Mouse (Mus musculus): ENCODE results near the gene Galntl6. TPM values are rescaled to one million over a fixed set of nuclear protein-coding genes. Genes with fewer than 3 reads are reported as not detected.

Galntl6 gene
- polyA plus RNA-seq, 1 experiment = not detected

GRCm38 (mm10) chr8:58912840-58913639, 600 bp upstream of the Galntl6 start:
- Histone ChIP-seq H3K4me3 (ENCODE audit: extremely low read depth, insufficient read depth, insufficient read length) (no peak overlapping the region), H3K4me1 (ENCODE audit: control insufficient read depth, insufficient read depth, insufficient read length) (no peaks in the 10 kb centered on the region), H3K27ac (ENCODE audit: insufficient read depth, low read length) (no peak overlapping the region), H3K36me3 (ENCODE audit: control insufficient read depth, insufficient read depth, low read length) (no peaks in the 10 kb centered on the region), H3K27me3 (ENCODE audit: control insufficient read depth, insufficient read depth, low read length) (no peaks in the 10 kb centered on the region; the same call in 1 of the 2 replicates)
- no peak for TF ChIP-seq CTCF (IDR thresholded peaks at IDR 0.05; ENCODE audit: extremely low read depth, insufficient read depth, insufficient read length, insufficient replicate concordance)
- TF ChIP-seq POLR2A (IDR thresholded peaks at IDR 0.05; ENCODE audit: low read depth, low read length) = no peak
- DNase-seq (ENCODE audit: low read depth in 1 of 2, low spot score in 2 of 2) = no peak
- WGBS = 8% methylated on average over 30 of the region's 30 CpGs

DNA sequence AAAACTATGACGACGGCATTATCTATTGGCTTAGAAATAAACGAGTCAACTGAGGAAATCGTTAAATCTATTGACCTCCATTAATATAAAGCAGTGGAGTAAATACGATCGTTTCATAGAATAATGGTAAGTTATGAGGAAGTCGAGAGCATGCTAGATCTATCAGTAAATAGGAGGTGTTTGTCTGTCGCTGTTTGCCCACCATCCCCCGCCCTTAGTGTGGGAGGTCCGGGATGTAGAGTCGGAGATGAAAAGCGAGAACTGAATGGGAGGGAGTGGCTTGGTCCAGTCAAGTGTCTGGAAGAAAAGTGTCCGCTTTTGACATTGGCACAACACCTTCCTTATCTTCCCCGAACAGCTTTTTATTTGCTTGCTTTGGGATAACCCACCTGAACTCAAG, 763 bp downstream of the Galntl6 start, which contains the start of gene BC030500:
TSS of gene BC030500 (plus strand) at position 79 of the 400 bp plus-strand sequence.
- Histone ChIP-seq H3K36me3 (ENCODE audit: control insufficient read depth, insufficient read depth, low read length) (no peaks in the 10 kb centered on the region), H3K4me1 (ENCODE audit: control insufficient read depth, insufficient read depth, insufficient read length) (no peaks in the 10 kb centered on the region), H3K4me3 (ENCODE audit: extremely low read depth, insufficient read depth, insufficient read length) (no peak within 1 kb of the TSS), H3K27ac (ENCODE audit: insufficient read depth, low read length) (no peak within 1 kb of the TSS), H3K27me3 (ENCODE audit: control insufficient read depth, insufficient read depth, low read length) (no peaks in the 10 kb centered on the region; the same call in 1 of the 2 replicates)
- no peak for TF ChIP-seq POLR2A (IDR thresholded peaks at IDR 0.05; ENCODE audit: low read depth, low read length)
- no peak for TF ChIP-seq CTCF (IDR thresholded peaks at IDR 0.05; ENCODE audit: extremely low read depth, insufficient read depth, insufficient read length, insufficient replicate concordance)
- DNase-seq (ENCODE audit: low read depth in 1 of 2, low spot score in 2 of 2) = no peak
- 14% methylated on average over 14 of the region's 14 CpGs for WGBS

DNA sequence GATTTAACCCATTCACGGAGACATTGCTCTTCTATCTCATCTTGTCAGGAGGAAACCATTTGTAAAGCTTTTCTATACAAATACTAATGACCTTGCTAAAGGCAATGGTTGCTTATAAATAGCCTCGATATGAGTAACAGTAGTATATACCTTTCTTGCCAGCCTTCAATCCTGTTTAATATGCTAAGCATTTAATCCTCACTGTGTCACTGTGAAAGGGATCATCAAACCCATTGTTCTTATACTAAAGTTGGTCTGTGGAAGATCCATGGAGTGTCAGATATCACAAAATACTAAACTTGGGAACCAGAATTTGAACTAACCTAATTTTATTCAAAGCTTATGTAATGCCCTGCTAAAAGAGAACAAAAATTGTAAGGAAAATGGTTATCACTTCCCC, 8.0 kb downstream of the Galntl6 start:
- no peak for DNase-seq (ENCODE audit: low read depth in 1 of 2, low spot score in 2 of 2)

DNA sequence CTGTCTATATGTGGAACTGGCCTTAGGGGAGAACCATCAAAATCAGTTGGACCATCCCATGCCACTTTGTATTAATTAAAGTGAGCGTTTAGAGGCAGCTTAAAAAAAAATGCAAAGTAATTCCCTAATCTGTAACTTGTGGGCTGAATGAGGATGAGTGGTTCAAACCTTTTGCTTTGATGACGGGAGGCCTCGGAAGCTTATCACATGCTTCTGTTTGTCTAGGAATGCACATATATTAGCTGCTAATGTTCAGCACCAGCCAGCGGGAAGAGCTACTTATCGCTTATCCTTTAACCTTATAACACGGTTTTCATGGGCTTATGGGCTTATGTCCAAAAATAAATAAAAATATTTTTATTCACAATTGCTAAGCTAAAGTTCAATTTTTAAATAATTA, 16.5 kb downstream of the Galntl6 start:
- H3K4me3 ChIP-seq (ENCODE audit: extremely low read depth, insufficient read depth, insufficient read length) = no peak overlapping the region
- TF ChIP-seq CTCF (IDR thresholded peaks at IDR 0.05; ENCODE audit: extremely low read depth, insufficient read depth, insufficient read length, insufficient replicate concordance) (no peak), POLR2A (IDR thresholded peaks at IDR 0.05; ENCODE audit: low read depth, low read length) (no peak)
- no peaks in the 10 kb centered on the region for H3K4me1 ChIP-seq (ENCODE audit: control insufficient read depth, insufficient read depth, insufficient read length)
- no peaks in the 10 kb centered on the region for H3K36me3 ChIP-seq (ENCODE audit: control insufficient read depth, insufficient read depth, low read length)
- no peak overlapping the region for H3K27ac ChIP-seq (ENCODE audit: insufficient read depth, low read length)
- no peak for DNase-seq (ENCODE audit: low read depth in 1 of 2, low spot score in 2 of 2)
- 91% methylated on average over 6 of the region's 6 CpGs for WGBS
- H3K27me3 ChIP-seq (ENCODE audit: control insufficient read depth, insufficient read depth, low read length) = no peaks in the 10 kb centered on the region

More for the DNA sequence above, 8.0 kb downstream of the Galntl6 start:
- no peak for TF ChIP-seq CTCF (IDR thresholded peaks at IDR 0.05; ENCODE audit: extremely low read depth, insufficient read depth, insufficient read length, insufficient replicate concordance)
- no peak for TF ChIP-seq POLR2A (IDR thresholded peaks at IDR 0.05; ENCODE audit: low read depth, low read length)
- WGBS = 50% methylated on average over 2 of the region's 2 CpGs
- no peak overlapping the region for H3K4me3 ChIP-seq (ENCODE audit: extremely low read depth, insufficient read depth, insufficient read length)
- no peaks in the 10 kb centered on the region for H3K4me1 ChIP-seq (ENCODE audit: control insufficient read depth, insufficient read depth, insufficient read length)
- H3K27me3 ChIP-seq (ENCODE audit: control insufficient read depth, insufficient read depth, low read length) = no peaks in the 10 kb centered on the region
- H3K27ac ChIP-seq (ENCODE audit: insufficient read depth, low read length) = no peak overlapping the region
- no peaks in the 10 kb centered on the region for H3K36me3 ChIP-seq (ENCODE audit: control insufficient read depth, insufficient read depth, low read length)

DNA sequence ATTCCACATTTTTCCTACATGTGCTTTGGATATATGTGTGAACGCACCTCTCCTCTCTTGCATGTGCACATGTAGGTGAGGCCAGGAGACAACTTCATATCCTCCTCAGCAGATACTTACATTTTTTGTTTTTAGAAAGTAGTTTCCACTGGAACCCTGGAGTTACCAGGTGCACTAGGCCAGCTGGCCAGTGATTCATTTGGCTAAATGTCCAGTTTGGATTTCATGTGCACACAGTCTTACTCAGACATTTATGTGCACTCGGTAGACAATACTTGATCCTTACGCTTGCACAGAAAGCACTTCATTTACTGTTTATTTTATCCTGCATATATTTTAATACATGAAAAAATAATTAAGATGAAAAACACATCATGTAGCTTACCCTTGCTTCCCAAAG, 21.8 kb downstream of the Galntl6 start:
- TF ChIP-seq CTCF (IDR thresholded peaks at IDR 0.05; ENCODE audit: extremely low read depth, insufficient read depth, insufficient read length, insufficient replicate concordance) (no peak), POLR2A (IDR thresholded peaks at IDR 0.05; ENCODE audit: low read depth, low read length) (no peak)
- DNase-seq (ENCODE audit: low read depth in 1 of 2, low spot score in 2 of 2) = no peak
- Histone ChIP-seq H3K36me3 (ENCODE audit: control insufficient read depth, insufficient read depth, low read length) (no peaks in the 10 kb centered on the region), H3K27ac (ENCODE audit: insufficient read depth, low read length) (no peak overlapping the region), H3K27me3 (ENCODE audit: control insufficient read depth, insufficient read depth, low read length) (no peaks in the 10 kb centered on the region), H3K4me1 (ENCODE audit: control insufficient read depth, insufficient read depth, insufficient read length) (no peaks in the 10 kb centered on the region), H3K4me3 (ENCODE audit: extremely low read depth, insufficient read depth, insufficient read length) (no peak overlapping the region)
- 90% methylated on average over 3 of the region's 3 CpGs for WGBS

DNA sequence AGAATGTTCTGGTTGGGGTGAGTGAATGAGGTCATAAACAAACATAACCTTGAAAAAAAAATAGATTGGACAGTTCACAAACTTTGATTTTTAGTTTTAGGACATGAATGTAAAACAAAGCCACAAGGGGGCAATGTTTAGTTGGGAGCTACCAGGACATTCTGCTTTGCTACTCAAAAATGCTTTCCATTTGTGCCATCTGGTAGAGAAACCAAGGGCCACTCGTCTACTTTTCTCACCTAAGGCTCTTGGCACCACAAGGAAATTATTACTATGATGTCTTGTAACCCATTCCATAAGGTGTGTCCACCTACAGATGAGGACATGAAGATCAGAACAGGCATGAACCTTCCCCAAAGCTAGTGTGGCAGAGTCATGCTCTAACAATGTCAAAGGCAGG, 26.0 kb downstream of the Galntl6 start:
- DNase-seq (ENCODE audit: low read depth in 1 of 2, low spot score in 2 of 2) = no peak
- Histone ChIP-seq H3K27ac (ENCODE audit: insufficient read depth, low read length) (no peak overlapping the region), H3K27me3 (ENCODE audit: control insufficient read depth, insufficient read depth, low read length) (no peaks in the 10 kb centered on the region), H3K4me3 (ENCODE audit: extremely low read depth, insufficient read depth, insufficient read length) (no peak overlapping the region), H3K36me3 (ENCODE audit: control insufficient read depth, insufficient read depth, low read length) (no peaks in the 10 kb centered on the region), H3K4me1 (ENCODE audit: control insufficient read depth, insufficient read depth, insufficient read length) (no peaks in the 10 kb centered on the region)
- WGBS = 14% methylated on average over 1 of the region's 1 CpGs
- no peak for TF ChIP-seq POLR2A (IDR thresholded peaks at IDR 0.05; ENCODE audit: low read depth, low read length)
- no peak for TF ChIP-seq CTCF (IDR thresholded peaks at IDR 0.05; ENCODE audit: extremely low read depth, insufficient read depth, insufficient read length, insufficient replicate concordance)

GRCm38 (mm10) chr8:58824347-58824746, 88.1 kb downstream of the Galntl6 start:
- no peak overlapping the region for H3K4me3 ChIP-seq (ENCODE audit: extremely low read depth, insufficient read depth, insufficient read length)
- no peak for TF ChIP-seq POLR2A (IDR thresholded peaks at IDR 0.05; ENCODE audit: low read depth, low read length)
- TF ChIP-seq CTCF (IDR thresholded peaks at IDR 0.05; ENCODE audit: extremely low read depth, insufficient read depth, insufficient read length, insufficient replicate concordance) = no peak
- H3K4me1 ChIP-seq (ENCODE audit: control insufficient read depth, insufficient read depth, insufficient read length) = no peaks in the 10 kb centered on the region
- H3K27me3 ChIP-seq (ENCODE audit: control insufficient read depth, insufficient read depth, low read length) = no peaks in the 10 kb centered on the region; the same call in 1 of the 2 replicates
- no peak overlapping the region for H3K27ac ChIP-seq (ENCODE audit: insufficient read depth, low read length)
- DNase-seq (ENCODE audit: low read depth in 1 of 2, low spot score in 2 of 2) = no peak
- no peaks in the 10 kb centered on the region for H3K36me3 ChIP-seq (ENCODE audit: control insufficient read depth, insufficient read depth, low read length)
